Mouse (Mus musculus): ENCODE results near the gene Gm3147. TPM values are rescaled to one million over a fixed set of nuclear protein-coding genes. Genes with fewer than 3 reads are reported as not detected.
"Not testable (repeated sequence)": the region's sequence is repeated elsewhere in the genome, so short reads cannot be mapped to it uniquely, and the experiment has no call there.

The Gm3147 gene
- polyA plus RNA-seq (2015; fragmentation: Nextera tagmentation; extraction: Ambion mirVana) = not detected in 2 replicates

- H3K27ac ChIP-seq (ENCODE audit: low read depth); H3K4me1 ChIP-seq (ENCODE audit: insufficient read depth); H3K9ac ChIP-seq (replicated peaks); H3K27me3 ChIP-seq (ENCODE audit: insufficient read depth, low read length); H3K9me3 ChIP-seq (ENCODE audit: low read length); H3K4me3 ChIP-seq (ENCODE audit: low read depth, low read length); ATAC-seq; H3K4me2 ChIP-seq (ENCODE audit: low read depth, low read length); DNase-seq; H3K36me3 ChIP-seq (replicated peaks; ENCODE audit: insufficient read depth, low read length): not testable (repeated sequence)
- WGBS (ENCODE audit: insufficient replicate concordance) = no CpG with 5 or more reads among the region's 1 CpGs
These were observed at the start of gene Gm3147 for GRCm38 (mm10) chr5:94616242-94616641. TSS of gene Gm3147 (minus strand) at chr5:94616342.

GRCm38 (mm10) chr5:94648082-94648481, 31.9 kb upstream of the Gm3147 start, which contains the start of gene Gm6205:
TSS of gene Gm6205 (plus strand) at chr5:94648382.
- not testable (repeated sequence) for H3K27ac ChIP-seq (ENCODE audit: low read depth); H3K36me3 ChIP-seq (replicated peaks; ENCODE audit: insufficient read depth, low read length); H3K4me3 ChIP-seq (ENCODE audit: low read depth, low read length); H3K27me3 ChIP-seq (ENCODE audit: insufficient read depth, low read length); ATAC-seq; H3K9ac ChIP-seq (replicated peaks); H3K4me2 ChIP-seq (ENCODE audit: low read depth, low read length); H3K9me3 ChIP-seq (ENCODE audit: low read length); H3K4me1 ChIP-seq (ENCODE audit: insufficient read depth); DNase-seq
- WGBS (ENCODE audit: insufficient replicate concordance) = no CpG with 5 or more reads among the region's 2 CpGs

GRCm38 (mm10) chr5:94623679-94624078, 7.5 kb upstream of the Gm3147 start, which contains the start of gene Gm6509:
TSS of gene Gm6509 (plus strand) at chr5:94623979.
- H3K36me3 ChIP-seq (replicated peaks; ENCODE audit: insufficient read depth, low read length); H3K9me3 ChIP-seq (ENCODE audit: low read length); DNase-seq; H3K9ac ChIP-seq (replicated peaks); H3K27me3 ChIP-seq (ENCODE audit: insufficient read depth, low read length); H3K27ac ChIP-seq (ENCODE audit: low read depth); H3K4me3 ChIP-seq (ENCODE audit: low read depth, low read length); H3K4me1 ChIP-seq (ENCODE audit: insufficient read depth); H3K4me2 ChIP-seq (ENCODE audit: low read depth, low read length); ATAC-seq: not testable (repeated sequence)
- WGBS (ENCODE audit: insufficient replicate concordance) = no CpG with 5 or more reads among the region's 2 CpGs

Other genes starting within 250 kb of the Gm3147 start
- not detected in 2 replicates for gene Gm7682, start 170.6 kb downstream of the Gm3147 start, polyA plus RNA-seq (2015; fragmentation: Nextera tagmentation; extraction: Ambion mirVana)
- not detected in 2 replicates for gene Gm3139, start 90.1 kb downstream of the Gm3147 start, polyA plus RNA-seq (2015; fragmentation: Nextera tagmentation; extraction: Ambion mirVana)
- not detected in 2 replicates for gene Gm6509, start 7.6 kb upstream of the Gm3147 start, polyA plus RNA-seq (2015; fragmentation: Nextera tagmentation; extraction: Ambion mirVana)
- not detected in 2 replicates for gene Gm6205, start 32.0 kb upstream of the Gm3147 start, polyA plus RNA-seq (2015; fragmentation: Nextera tagmentation; extraction: Ambion mirVana)
- gene Gm3183, start 249.1 kb upstream of the Gm3147 start, polyA plus RNA-seq (2015; fragmentation: Nextera tagmentation; extraction: Ambion mirVana) = not detected in 2 replicates